Mouse (Mus musculus) embryo, embryonic 9.5 days (tissue): Measurements from ENCODE around the gene Prune2.

ENCODE experiments used
- DNase-seq: peaks from one replicate; pipeline ENCODE4 v3.0.0-alpha.2; 2017; ENCODE audit errors: extremely low spot score

Gene Prune2

DNA sequence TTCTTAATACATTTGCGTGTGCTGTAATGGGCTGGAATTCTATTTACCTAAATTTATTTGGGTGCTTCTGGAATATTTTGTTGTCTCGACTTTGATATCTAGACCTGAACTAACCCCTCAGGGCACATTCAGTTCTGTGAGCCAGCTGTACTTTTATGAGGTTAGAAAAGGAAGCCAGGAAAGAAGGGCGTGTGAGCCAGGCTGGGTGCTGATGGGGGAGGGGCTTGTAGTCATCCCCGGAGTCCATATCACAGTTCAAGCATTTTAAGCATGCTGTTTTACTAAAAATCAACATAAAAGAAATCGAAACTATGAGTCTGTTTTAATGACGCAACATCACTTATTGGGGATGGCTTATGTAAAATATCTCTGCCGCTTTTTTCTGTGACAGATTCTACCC lies 42.0 kb downstream of the Prune2 start:
- DNase-seq: no peak

DNA sequence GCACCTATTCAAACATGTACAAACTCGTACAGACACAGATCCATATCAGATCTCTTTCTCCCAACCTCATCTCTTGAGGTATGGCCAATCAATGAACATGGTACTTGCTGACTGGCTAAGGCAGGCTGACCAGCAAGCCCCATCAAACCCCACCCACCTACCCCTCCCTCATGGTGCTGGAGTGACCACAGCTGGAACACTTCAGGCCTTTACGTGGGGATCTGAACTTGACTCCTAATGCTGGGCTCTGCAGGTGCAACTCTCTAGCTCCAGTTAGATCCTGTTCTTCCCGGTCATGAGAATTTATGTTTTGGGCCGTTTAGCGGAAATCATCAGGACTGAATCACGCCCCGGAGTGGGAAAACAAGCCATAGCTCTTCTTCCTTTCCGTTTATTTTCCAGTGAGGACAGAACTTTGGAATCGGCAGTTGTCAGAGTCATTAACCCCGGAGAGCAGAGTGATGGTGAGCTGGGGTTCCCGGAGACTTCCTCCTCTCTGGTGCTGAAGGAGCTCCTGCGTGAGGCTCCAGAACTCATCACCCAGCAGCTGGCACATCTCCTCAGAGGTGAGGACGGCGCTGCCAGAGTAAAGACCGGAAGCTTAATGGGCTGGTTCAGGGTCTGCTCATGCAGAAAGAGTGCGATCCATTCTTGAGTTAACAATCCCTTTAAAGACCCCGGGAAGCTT lies 50.4 kb downstream of the Prune2 start:
- DNase-seq: no peak

DNA sequence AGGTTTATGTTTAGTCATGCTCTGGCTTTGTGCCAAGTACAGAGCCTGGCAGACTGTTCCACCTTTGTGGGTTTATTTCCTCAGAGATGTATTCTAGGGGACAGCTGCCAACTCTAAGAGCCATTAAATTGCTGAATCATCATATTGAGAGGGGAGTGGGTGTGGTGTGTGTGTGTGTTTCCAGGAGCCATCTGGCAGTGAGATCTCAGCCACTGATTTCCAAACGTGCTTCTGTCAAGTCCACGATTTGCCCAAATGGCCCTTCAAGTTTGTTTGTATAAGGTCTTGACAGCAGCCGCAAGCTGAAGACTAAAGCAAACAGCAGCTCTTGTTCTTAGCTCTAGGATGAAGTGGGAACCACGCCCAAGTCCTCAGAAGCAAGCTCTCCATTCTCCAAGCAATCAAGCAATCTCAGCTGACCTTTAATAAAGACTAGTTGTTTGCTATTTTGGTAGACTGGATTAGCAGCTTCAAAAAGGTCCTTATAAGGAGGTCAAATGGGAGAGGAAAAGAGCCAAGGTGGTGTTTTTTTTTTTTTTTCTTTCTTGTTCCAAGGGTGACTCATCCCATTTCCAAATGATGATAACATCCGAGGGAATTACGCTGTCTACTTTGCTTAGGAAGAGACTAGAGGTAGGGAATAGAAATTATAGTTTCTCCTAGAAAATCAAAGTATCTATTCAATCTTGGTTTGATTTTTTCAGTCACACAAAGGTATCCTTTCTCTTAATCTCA lies 55.5 kb downstream of the Prune2 start:
- peak; percentile 14 for DNase-seq

DNA sequence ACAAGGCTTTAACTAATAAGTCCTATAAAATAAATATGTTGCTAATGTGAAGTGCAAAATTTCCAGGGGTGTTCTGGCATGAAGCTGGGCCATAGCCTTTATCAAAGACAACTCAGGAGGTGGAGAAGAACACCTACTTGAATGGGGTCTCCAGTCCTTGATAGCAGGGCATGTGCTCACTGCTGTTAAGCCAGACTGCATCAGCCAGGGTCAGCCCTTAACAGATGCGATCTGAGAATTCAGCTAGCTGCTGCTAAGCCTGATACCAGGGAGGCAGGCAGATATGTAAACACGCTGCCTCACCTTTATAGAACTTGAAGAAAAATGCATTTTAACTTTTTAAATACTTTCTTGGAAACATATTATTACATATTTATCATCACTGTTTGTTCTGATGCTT lies 57.2 kb downstream of the Prune2 start:
- DNase-seq: no peak

DNA sequence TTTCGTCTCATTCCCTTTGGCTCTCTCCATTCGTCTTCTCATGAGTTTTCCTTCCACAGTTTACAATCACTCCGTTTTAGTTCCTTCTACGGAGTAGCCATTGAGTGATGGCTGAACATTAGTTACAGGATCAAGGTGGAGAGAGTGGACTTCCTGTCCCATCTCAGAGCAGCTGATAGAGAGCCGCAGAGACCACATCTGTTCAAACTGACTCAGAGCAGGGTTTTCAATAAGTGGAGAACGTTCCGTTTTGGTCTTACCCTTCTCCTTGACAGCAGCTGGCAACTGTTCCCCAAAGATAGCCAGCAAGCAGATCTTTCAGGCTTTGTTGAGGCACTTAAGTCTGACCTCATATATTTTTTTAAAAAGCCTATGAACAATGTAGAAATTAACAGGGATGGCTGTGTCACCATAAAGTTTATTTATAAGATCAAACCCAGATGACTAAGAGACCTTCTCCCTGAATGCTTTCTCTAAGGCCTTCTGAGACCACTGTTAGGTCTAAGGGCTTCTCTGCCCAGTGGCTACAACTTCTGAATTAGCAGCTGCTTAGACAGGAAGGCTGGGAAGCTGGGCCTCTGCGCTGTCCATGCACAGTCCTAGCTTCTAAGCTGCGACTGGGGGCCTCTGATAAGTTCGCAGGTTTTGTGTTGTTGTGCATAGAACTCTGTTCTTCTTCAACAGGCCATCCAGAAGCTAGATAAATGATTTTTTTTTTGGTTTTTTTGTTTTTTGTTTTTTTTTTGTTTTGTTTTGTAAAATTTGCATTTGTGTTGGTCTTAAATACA lies 58.6 kb downstream of the Prune2 start:
- DNase-seq: no peak

DNA sequence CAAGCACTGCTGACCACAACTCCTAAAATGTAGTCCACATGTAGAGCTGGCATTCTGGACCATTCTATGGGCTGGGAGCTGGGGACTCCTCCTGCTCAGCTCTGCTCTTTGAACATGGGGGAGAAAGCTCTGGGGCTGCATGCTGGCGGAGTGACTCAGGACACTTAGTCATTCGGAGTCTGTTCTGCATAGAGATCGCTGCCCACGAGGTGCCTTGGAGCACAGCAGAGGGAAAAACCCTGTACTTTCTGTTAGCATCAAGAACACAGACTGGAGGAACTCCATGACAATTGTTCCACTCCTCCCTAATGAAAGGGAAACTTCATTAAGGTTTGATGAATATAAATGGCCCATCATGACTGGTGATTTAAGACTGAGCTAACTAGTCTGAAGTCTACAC lies 68.8 kb downstream of the Prune2 start:
- DNase-seq: no peak

DNA sequence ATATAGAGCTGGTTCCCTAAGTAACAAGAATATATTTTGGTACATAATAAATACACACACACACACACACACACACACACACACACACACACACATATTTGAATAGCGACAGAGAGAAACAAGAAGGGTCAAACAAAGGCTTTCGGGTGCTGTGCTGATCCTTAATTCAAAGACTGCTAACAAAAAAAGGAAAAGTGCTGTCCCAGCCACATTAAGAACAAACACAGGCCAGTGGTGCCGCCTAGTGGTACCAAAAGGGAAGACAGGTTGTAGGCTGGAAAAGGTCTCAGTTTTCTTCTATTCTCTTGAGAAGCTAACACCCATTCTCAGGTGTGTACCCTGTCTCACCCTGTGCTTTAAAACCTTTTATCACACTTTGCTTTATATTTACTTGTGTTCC lies 74.4 kb downstream of the Prune2 start:
- peak; percentile 64 for DNase-seq

DNA sequence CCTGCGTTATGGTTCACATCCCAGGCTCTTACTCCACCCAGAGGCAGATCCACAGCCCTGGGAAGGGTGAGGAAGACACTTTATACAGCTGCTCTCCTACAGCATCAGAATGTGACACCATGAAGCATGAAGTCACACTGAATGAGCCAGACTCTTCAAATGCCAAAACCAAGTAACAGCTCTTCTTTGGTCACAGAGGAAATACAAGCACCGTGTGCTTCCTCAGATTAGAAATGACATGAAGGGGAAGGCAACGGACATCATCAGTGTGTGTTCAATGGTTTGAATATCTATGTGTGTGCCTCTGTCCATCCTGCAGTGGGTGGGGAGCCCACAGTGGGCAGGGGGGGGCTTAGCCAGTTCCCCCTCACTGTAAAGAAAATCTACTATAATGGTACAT lies 76.4 kb downstream of the Prune2 start:
- DNase-seq: no peak

DNA sequence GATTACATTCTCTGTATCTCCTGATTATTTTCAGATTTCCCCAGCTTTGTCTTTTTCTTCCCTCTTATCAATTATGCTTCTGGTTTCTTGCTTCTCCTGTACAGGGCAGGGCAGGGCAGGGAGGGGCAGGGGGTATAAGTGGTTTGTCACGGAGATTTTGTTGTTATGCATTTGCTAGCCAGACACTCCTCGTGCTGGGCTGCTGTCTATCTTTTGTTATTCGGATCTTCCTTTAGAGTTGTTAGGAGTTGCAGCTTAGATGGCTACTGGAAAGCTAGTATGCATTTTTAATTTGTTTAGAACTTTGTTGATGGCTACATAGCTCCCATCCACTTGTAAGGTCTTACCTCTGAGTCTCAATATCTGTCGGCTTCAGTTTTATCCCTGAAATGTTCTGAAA lies 91.0 kb downstream of the Prune2 start:
- DNase-seq: no peak

DNA sequence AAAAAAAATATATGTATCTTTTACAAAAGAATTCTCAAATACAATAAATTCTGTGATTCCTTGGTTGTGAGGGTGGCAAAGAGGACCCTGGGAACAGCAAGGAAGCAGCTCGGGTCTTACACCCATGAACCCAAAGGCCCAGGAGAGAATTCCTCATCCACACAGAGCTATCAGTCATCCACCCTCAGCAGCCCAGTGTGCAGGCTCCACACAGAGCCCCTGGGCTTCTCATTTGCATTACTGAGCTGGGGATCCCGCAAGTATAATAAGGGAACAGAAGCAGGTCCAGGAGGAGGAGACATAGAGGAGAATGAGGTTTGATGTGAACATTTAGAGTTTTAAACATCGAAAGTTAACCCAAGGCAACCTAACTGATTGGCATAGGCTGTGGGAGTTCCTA lies 100.0 kb downstream of the Prune2 start:
- DNase-seq: no peak

DNA sequence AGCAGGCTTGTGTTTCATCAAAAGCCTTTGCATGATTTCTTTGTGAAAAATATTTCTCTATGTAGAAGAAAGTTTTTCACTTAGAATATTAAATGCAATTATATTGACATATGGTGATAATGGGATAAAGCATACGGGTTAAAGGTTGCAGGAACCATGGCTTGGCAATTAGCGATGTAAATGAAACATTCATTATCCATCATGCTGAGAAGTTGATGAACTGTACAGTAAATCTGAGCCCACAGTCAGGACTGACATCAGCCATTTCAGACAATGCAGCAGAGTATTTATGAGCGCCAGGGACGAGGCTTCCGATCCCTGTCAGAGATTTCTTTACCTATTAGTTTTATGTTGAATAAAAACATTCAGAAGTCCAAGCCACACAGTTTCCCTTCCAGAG lies 104.2 kb downstream of the Prune2 start:
- DNase-seq: no peak

DNA sequence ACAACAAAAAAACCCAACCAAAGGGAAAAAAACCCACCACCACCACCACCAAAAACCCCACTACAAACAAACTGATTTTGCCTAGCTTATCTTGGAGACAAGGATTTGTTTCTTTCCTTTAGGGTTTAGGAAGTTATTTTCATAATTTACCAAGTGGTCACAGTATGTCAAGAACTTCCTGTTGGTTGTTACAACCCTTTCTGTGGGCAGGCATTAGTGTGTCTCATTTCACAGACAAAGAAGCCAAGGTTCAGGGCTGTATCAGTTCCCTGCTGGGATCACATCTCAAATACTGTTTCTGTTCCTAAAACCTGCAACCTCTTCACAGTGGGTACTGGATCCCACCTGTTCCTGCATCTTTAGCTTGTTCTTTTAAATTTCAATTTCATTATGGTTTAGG lies 108.5 kb downstream of the Prune2 start:
- no peak for DNase-seq

DNA sequence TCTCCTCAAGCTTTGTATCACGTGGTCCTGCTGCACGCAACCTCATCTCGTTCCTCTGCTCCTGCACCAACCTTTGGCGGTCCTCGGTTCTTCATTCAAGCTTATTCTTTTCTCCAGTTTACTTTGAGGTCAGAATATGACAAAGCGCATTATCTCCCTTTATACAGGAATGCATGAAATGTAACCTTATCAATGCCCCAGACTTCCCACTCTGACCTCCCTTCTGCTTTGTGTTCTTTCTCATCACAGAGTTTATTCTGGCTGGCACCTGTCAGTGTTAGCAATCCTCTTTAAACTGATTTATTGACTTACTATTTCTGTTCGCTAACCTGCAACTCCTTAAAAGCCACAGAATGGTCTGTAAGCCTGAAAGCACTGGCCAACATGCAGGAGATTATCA lies 113.1 kb downstream of the Prune2 start:
- no peak for DNase-seq

DNA sequence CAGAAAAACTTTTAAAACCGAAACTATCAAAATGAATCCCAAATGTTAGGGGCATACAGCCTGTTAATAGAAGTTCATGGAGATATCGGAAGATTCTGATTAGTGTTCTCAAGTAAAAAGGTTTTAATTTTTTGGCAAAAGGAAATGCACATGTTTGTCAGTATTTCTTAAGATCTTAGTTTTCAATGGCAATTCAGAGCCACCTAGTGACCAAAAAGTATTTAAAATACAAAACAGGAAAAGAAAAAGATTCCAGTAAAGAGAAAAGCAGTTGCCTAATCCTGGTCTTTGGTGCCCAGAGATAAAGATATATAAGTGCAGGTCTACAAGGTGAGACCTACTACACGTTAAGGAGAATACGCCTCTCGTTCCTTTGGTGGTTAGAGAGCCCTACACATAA lies 115.3 kb downstream of the Prune2 start:
- DNase-seq: no peak

DNA sequence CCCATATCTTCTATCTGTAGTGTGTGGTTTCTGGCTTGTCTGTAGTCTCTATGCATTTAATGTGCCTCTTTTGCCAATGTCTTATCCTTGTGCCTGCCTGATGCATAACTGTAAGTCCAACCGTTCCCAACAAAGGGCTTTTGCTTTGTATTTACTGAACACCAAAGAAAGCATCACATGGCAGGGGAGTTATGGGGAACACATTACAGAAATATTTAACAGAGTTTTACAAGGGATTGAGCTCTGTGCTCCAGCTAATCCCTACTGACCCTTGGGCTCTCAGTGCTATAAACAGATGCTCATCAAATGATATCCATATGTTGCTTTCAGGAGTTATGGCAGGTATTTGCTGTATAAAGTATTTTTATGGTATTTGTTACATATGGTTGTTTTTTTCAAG lies 116.3 kb downstream of the Prune2 start:
- DNase-seq: no peak

DNA sequence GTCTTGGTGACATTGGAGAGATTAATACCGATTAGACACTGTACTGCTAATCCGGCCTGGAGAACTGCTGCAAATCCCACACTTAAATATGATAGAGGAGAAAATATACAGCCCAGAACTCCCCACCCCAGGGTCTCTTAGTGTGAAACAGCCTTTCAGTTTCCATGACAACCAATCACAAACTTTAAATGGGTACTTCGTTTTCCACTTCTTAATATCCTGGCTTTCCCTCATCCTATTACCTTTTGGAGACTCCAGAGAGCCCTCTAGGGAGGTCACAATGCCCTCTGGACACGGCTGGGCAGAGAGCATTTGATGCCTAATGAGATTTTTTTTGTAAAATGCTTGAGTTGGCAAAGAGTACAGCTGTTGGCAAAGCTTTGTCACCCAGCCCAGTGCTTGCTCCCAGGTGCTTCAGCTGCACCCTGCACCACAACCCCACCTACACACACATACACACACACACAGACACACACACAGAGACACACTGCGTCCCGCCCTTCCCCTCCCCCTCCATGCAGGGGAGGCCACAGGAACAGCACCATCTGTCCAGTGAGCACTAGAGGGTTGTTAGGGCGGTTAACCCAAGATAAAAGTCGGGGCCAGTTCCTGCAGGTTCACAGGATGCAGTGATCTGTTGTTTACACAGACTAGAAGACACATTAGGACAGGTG lies 122.9 kb downstream of the Prune2 start:
- DNase-seq: no peak

DNA sequence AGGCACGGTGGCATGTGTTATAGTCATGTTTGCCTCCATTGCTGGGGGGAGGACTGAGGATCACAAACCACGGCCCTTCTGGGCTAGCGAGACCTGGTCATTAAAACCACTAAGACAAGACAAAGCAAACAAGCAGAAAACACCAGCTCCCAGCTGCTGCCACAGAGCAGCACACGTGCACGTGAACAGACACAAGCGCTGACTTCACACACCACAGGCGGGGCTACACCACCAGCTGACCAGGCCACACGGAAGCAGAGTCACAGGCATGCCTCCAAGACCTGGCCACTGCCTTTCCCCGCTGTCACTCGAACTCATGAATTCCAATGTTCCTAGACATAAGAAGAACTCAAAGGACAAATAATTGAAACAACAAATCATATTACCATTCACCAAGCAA lies 125.5 kb downstream of the Prune2 start:
- no peak for DNase-seq

DNA sequence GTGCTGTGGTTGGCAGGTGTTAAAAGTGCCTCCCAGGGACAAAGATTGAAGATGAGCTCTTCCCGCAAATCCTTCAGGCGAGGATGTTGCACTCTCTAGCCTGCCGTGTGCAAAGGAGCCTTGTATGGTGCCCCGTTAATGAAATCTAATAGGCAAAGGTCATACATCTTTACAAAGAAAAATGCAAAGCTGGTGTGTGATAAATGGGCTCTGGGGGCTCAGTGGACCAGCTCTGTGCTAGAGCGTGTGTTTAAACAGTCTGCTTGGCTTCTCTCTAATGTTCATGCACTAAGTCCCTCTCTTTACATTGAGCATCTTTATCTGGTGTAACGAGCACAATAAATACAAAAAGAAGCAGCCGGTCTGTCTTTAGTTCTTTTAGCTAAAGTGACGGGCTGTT lies 138.1 kb downstream of the Prune2 start:
- DNase-seq: no peak

DNA sequence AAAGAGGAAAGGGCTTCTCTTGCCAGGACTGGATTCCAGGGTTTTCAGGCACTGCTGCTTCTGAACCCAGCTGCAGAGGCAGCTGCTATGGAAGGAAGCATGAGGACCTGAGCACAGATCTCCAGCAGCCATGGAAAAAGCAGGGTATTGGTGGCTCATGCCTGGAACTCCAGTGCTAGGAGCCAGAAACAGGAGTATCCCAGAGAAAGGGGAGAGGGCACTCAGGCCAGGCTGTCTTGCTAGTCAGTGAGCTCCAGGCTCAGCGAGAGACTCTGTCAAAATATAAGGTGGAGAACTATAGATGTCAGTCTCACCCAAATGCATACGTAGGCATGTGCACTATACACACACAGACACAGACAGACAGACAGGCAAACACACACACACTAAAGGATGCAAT lies 140.4 kb downstream of the Prune2 start:
- DNase-seq: no peak

DNA sequence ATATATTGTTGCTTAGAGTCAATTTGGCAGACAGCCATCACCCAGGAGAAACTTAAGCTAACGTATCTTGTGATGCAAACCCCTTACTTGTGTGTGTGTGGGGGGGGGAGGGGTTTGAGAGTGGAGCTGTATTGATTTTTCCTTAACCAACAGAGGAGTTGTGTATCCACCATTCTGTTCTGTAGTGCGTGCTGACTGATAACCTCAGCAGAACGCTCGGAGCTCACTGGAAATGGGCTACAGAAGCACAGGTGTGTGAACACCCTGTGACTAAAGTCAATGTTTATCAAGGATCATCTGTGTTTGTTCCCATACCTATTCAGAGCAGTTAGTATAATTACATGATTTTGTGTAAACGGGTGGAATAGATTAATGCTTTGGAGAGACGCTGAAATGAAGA lies 141.3 kb downstream of the Prune2 start:
- no peak for DNase-seq

DNA sequence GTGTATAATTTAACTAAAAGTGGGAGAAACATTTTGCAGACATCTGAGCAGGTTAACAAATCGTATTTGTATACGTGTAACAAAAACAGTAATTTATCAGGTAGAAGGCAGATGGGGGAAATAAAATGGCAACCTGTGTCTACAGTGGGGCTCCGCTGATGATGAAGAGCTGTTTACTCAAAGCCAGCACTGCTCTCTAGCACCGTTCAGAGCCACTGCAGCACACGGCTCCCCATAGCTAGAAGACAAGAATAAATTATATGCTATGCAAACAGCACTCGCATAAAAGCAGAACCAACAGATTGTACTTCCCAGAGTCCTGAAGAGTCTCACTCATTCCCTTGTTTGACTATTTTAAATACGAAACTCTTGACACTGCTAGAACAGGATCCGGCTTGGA lies 152.9 kb downstream of the Prune2 start:
- no peak for DNase-seq

DNA sequence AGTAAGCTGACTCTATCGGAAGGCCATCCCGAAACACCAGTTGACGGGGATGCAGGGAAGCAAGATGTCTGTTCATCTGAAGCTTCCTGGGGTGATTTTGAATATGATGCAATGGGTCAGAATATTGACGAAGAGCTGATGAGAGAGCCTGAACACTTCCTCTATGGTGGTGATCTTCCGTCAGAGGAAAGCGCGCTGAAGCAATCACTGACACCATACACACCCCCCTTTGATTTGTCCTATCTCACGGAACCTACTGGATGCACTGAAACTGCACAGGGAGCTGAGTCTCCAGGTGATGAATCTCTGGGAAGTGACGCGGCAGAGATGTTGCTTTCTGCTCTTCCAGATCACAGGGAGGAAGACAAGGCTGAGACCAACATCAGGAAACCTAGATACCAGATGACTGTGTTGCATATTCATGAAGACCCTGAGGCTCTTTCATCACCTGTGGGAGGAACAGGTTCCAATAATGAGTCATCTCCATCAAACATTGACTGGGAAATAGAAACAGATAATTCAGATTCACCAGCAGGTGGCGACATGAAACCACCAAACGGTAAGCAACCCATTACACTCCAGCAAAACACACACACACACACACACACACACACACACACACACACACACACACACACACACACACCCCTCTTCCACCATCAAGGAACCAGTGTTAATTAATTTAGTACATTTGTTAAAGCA lies 168.3 kb downstream of the Prune2 start:
- peak; percentile 22 for DNase-seq
